Mouse (Mus musculus) spleen, adult 18-20 months (tissue): ENCODE data around the gene Itgb6.

ENCODE experiments used
- DNase-seq, 2 experiments: peaks; one replicate each; pipeline ENCODE4 v3.0.0; 2022; ENCODE audit warnings: mixed read lengths in 2 of 2

Itgb6 gene

DNA sequence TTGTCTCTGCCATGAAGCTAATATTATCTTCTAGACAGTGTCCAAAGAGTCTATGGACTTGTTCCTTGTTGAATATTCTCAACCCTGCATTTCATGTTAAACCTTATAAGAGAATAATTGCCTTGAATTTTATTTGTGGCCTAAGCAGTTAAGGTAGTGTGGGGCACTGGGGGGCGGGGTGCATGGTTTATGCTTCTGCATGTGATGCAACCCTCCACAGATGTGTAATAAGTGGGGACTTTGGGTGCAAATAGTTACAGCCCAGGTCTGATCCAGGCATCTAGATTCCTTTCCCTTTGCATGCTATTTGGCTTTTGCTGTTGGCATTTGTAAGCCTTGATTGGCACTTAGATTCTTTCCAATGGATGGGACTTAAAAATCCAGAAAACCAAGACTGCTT is 51.2 kb downstream of the Itgb6 start:
- no peak for DNase-seq

DNA sequence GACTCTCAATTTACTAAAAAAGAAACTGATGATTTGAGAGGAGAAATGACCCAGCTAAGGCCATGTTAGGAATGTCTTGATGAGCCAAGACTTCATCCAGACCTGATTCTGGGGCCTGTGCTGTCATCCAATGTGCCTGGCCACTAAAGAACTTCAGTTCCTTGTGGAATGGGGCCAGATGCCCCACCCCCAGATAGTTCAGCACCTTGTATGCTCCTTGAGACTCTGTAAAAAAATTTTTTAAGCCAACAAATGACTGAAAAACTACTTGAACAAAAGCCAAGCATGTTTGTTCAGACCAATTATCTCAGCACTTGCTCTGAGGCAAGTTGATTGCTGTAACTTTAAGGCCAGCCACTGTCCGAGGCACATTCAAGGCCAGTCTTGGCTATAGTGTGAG is 59.4 kb downstream of the Itgb6 start:
- no peak for DNase-seq

DNA sequence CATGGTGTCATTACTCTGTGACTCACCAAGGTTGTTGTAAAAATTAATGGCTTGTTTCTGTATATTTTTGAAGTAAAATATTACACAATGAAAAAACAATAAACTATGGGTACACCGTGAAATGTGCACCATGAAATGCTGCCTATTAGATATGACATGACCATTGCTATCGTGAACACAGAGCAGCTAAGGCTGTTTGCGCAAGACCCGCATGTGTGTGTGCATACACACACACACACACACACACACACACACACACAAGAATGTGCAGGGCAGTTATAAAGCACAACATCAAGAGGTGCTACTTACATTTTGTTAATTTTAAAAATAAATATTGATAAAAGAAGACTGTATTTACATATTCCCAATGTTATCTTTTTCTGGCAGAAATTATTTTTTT is 62.5 kb downstream of the Itgb6 start:
- no peak for DNase-seq

DNA sequence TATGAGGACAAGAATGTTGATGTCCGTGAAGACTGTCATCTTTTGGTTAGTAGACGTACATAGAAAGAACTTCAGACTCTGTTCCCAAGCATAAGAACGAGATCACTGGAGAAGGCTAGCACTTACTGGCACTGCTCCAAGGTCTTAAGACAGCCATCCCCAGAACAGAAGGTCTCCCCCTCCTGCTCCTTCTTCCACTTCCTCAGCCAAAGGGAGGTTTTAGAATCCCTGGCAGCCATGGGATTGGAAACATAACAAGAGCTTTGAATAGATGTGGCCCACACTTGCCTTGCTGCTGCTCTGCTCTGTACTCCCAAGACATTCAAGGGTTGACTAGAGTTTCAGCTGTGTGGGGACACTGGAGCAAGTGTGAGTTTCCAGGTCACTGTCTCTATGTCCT is 63.5 kb downstream of the Itgb6 start:
- no peak for DNase-seq

DNA sequence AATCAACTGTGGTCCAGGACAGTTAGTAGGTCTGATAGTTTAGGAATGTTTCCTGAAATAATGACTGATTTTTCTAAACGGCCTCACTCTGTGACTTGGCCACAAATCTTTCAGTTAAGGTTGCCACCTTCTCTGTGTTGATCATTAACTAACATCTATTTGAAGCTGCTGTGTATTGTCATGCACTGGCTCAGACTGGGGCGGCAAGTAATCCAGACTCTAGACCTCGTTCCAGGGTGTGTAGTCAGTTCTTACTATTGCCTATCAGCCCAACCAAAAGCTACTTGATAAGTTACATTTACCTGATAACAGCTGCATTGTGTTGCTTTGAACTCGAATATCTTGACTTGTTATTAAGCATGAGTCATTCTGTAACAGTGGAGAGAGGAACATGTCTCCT is 67.6 kb downstream of the Itgb6 start:
- no peak for DNase-seq

DNA sequence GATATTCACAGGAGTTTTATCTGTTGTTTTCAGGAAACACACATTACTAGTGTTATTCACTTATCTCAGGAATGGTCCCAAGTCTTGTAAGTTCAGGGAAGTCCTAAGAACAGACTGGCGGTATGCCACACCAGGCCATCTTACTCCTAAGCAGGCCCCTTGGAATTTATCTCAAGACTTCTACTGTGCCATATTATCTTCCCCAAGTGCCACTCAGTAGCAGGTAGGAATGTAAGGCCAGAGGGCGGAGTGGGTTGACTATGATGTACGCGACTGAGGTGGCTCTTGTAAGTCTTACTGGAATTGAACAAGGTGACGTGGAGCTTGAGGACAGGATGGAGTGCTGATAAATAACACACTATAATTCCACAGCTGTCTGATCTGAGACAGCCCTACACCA is 72.3 kb downstream of the Itgb6 start:
- DNase-seq = no peak

DNA sequence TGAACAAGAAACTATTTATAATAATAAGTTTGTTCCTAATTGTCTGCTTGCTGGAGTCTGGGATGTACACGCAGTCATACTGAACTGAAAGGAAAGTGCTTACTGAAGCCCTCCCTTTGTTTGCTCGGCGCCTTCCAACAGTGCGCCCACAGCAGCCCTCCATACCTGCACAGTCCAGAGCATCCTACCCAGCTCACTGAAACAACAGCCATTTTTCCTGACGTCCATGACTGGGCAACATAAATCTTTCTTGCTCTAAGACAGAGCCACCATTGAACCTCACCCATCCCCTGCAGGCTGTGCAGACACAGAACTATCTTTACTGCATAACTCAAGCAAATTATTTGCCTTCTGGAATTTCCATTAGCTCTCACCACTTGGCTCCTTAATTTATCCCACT is 74.8 kb downstream of the Itgb6 start:
- DNase-seq = no peak

DNA sequence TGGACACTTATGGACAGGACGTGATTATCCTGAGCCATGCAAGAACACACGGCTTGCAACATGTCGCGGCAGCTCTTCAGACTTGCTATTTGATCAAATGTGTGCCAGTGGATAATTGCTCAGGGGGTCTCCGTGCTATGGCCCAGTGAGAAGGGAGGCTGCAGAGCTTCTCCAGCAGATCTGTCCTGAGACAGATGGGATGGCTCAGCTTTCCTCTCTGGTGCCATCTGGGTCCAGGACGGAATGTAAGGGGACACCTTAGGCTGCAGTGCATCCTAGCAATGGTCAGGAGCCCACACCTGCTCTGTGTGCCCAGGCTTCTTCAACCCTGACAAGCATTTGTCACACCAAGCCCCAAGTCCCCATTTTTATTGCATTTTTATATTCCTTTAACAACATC is 75.9 kb downstream of the Itgb6 start:
- DNase-seq = no peak

DNA sequence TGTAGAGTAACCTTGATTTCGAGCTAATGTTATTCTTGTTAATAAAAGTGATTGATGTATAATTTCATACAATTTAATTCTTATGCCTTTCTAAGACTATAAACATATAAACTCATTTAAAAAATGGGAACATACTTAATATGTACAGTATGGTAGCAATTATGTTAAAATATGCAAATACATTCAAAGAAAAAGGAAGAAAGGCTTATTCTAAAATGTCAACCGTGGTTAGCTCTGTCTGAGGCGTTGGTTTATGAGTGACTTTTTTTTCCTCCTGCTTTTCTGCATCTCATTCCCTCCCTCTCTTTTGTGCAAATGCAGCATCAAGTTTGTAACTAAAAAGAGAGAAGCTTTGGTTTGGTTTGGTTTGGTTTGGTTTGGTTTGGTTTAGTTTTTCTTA is 79.0 kb downstream of the Itgb6 start:
- no peak for DNase-seq

DNA sequence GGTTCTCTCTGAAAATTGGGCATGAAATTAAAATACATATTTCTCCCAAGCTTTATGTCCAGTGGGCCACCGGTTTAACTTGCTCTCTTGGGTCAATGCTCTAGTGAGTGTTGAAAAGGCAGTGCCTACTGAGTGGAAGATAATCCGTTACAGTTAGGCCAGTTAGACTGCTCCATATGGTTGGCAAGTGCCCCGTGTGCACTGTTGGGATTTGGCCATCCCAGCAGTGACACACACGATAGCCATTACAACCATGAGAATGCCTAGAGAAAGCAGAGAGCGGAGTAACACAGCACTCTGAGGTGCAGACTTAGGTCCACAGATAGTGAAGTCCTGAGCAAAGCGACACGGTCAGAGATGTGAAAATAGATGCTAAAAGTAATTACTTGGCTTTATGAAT is 79.8 kb downstream of the Itgb6 start:
- no peak for DNase-seq

DNA sequence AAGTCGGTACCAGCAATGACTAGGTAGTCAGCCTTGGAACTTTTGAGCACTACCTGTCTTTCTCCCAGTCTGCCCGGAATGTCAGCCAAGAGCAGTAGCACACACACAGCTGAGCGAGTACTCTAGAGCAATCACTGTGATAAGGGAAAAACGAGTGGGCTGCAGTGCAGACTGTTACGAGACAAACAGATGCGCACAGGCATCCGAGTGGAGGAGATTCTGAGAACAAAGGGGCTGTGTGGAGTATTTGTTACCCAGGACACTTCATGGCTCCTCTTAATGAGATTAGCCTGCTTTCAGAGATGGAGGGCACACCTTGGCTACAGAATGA is 82.1 kb downstream of the Itgb6 start:
- DNase-seq = no peak

DNA sequence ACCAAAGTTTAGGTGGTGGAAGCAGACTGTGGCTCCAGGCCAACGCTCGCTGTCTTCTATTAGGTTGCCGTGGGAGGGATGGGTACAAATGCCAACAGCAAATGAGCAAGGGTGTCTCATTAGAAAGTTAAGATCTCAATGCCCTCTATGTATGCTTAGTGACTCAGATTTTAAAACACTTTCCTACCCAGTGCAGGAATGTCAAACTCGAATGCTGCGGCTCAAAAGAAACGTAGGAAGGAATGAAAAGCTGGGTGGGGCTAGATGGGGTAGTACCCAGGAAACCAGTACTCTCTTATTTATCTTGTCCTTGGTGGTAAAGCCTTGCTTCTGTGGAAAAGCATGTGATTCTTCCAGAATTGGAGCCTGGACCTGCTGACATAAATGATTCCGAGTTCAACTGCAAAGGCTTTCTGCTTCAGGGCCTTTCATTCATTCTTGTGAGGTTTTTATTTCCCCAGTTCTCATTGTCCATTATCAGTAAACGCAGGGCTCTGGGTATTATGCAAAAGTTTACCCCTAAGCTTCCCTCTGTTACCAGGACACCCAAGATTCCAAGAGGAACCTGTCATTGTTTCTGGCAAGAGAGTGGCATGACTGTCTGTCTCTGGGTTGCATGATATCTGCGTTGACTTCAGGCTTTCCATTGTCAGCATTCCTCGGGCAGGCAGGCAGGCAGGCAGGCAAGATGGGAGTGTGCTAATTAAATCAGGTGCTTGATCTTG is 82.7 kb downstream of the Itgb6 start:
- no peak for DNase-seq

DNA sequence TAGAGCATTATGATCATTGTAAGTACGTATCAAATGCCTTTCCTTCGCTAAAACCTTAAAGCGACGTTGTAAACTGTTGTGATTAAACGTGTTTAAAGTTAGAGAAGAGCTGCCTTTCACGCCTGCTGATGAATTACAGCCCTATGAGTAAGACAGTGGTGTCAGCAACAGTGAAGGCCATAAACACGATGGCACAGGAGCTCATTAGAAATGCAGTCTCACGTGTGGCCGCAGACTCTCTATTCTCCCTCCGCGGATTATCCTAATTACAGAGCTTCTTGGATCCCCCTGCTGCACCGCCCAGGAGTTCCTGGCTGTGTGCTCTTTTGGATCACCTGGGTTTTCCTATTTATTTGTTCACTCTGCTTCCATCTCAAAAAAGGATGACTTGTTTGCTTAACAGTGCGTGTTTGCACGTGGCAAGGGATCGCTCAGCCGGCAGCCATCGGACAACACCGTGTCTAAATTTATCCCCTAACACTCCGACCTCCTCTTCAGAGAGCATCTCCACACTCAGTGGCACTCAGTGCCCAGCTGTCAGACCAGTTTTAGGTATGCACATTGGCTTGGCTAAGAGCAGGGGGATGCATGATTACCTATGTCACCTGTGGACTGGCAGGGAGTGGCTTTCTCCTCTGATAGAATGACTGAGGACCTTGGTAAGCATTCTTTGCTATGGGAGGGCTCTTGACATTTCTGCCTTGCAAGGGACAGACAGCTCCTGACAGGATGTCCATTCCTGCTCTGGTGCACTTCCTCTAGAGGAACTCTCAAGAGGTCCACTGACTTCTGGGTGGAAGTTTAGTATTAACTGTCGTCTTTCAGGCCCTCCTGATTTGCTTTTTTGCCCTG is 85.3 kb downstream of the Itgb6 start:
- no peak for DNase-seq

DNA sequence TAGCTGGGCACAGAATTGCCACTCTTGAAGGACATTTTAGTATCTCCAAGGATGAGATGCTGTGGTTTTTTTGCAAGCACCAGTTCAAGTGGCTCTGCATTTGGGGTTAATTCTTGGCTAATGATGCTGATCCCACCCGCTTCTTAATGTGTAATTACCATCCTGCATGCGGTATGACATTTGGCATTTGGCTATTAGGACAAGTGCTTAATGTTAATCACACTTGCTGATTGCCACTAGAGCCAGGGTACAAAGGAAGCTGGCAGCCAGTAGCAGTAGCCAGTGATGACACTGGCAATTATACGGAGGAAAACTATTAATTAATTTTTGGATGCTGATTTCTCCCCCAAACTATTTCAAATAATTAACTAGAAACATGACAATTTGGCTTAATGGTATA is 86.0 kb downstream of the Itgb6 start:
- no peak for DNase-seq

DNA sequence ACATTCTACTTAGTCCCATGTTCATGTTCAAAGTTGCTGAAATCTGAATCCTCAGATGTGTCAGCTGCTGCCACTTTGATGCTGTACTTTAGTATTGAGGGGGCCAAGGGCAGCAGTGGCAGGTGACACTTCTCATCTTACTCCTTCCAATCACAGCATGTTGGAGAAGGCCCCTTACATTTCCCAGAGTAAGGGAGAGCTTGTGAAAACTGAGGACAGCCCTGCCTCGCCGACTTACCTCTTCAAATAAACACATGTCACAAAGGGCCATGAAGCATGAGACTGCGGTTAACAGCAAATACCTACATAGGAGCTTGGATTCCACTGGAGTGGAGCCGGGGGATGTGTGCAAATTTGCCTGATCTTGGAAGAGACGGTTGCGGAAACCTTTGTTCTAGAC is 86.4 kb downstream of the Itgb6 start:
- DNase-seq = no peak

DNA sequence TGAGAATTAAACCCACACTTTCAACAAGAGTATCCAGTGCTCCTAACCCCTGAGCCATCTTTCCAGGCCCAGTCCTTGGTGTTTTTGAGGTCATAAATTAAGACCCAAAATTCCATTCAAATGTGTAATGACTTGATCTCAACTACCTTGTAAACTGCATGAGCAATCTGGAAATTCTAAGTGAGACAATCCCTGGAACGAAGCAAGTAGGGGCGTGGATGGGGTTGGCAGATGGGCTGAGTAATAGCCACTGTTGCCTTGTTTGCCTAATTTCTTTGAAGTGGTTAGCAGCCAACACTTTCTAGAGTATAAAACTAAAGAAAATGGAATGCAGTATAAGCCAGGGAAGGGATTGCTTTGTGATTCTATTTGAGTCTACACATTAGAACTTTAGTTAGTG is 89.7 kb downstream of the Itgb6 start:
- no peak for DNase-seq

DNA sequence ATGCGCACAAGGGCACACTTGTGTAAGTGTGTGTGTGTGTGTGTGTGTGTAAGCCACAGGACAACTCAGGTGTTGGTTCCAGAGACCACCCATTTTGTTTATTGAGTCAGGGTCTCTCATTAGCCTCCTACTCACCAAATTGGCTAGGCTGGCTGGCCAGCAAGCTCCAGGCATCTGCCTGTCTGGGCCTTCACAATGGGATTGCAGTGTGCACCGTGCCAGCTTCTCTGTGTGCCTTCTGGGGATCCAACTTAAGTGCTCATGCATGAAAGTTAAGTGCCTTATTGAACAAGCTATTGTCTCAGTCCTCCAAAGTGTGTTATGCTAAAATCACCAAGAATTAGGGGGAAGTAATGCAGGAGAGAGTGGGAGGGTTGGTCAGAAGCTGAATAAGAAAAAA is 92.1 kb downstream of the Itgb6 start:
- DNase-seq = no peak

DNA sequence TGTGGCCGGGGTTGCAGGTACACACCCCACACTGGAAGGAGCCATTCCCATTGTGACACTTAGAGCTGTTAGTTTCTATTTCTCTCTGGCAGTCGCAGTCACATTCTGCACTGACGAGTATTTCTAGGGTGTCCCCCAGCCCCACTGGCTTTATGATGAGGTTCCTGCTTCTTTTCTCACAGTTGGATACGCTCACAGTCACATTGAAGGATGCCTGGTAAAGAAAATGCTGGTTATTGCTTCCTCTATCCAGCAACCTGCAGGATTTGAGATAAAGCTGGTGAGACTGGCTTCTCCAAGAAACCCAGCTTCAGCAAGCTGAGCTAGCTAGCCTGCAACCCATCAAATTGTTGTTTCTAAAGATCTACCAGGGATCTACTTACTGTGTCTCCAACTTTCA is 94.5 kb downstream of the Itgb6 start:
- DNase-seq = no peak

DNA sequence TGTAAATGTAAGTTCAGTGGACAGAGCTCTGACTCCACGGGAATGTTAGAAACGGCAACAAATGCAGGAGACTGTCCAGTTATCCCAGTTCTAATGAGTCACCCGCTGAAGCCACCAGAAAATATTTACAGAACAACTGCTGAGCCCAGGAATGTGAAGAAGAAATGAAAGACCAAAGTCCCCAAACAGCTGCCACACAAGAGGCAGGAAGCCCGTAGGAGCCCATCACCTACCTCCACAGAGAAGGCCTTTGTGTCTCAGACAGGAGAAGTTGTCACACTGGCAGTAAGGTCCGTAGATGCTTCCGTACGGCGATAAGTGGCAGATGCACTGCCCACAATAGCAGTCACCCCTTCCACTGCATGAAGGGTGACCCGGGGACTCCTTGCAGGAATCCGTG is 94.9 kb downstream of the Itgb6 start:
- no peak for DNase-seq

DNA sequence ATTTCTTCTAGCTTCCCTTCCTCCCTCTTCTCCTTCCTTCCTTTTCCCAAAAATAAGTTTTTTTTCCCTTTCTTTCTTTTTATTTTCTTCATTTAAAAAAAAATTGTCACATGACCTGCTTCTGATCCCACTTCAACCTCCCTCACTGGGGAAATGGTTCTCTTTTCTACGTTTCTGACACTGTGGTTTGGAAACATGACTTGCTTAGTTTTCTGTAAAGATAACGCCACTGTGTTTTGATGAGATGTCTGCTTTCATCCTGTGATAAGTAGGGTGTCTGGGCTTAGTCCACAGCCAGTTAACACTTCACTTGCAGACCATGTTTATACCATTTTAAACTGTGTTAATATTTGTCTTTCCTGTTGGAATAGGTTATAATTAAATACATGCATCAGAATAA is 96.7 kb downstream of the Itgb6 start:
- no peak for DNase-seq

DNA sequence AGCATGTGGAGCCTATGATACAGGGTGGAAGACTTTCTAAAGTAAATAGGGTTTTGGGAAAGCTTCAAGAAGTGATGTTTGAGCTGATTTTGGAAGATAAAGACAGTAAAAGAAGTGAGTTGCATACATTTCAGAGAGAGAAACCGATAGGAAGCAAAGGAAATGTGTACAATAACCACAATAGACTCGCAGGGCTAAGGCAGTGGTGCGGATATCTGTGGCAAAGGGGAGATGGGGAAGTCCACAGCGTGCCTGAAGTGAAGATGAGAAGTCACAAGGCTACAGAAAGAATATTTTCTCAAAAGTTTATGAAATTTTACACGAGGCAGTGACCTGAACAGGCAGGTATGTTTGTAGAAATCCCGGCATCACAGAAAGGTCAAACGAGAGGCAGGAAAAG is 100.3 kb downstream of the Itgb6 start:
- DNase-seq = no peak

DNA sequence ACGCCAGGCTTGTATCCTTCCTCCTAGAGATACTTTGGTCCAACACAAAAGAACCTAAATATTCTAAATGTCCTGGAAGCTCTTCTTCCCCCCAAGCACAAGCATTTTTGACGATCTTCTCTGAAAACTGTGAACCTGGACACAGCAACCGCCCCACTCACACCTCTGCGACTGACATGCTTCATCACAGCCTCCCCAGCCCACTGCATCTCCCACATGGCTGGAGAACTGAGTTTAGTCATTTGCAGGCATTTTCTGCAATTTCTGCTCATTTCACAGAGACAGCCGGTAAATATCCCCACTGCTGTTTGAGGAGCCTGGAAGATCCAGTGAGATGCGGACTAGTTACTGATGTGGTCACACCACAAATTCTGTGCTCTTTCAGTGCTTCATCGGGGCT is 107.7 kb downstream of the Itgb6 start:
- DNase-seq = no peak

DNA sequence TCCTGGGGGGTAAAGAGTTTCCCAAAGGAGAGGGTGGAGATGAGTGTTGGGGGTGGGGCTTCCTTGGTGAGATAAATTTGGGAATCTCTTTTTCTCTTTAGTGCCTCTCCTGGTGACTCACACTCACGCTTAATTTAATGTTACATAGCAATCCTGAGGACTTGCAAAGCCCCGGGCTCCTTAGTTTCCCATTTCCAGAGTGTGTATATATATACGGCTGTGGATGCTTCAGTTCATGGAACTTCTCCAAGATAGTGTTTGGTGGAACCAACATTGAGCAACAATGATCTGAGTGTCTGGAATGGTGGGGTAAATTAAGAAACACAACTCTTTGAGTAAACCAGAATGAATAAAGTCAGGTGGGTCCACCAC is 108.6 kb downstream of the Itgb6 start:
- no peak for DNase-seq

DNA sequence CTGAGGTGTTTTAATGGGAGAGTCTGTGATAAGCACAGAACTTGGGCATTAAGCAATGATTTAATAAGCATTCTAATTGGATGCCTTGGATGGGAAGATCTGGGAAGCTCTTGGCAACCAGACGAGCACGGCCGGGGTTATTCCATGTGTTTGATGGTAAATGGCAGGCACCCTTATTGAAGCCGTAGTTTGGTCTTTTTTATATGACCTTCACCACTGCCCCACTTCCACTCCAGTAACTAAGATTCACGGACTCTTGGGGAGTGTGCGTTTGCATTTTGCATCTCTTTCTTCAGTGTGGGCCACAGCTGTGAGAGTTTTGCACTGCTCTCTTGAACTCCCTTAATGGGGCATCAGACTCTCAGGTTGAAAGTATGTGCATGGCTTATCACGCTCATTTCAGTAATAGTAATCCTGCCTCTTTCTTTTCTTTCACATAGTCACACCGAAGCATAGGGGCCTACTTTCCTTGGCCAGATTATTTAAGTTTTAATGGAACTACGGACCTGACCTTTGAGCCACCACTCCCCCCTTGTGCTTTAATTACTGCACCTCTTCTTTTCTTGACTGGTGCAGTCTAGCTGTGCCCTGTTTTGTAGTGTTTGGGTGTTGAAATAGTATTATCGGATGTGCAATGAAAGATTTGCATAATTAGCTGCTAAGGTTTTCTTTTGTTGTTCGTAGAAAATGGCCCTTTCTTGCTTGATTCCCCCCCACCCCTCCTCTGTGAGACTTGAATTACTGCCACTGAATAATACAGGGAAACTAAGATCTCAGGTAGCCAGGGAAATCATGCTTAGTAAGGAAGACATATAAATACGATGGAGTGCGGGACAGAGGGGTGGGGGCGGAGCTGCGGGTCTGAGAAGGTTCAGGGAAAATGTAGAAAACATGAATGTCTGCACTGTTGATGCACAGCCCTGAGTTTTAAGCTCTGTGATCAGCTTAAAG is 109.3 kb downstream of the Itgb6 start:
- no peak for DNase-seq
